Mouse (Mus musculus) CH12.LX (cell line): ENCODE results near the gene Klhl18. TPM values are rescaled to one million over a fixed set of nuclear protein-coding genes. Genes with fewer than 3 reads are reported as not detected.

ENCODE experiments used
- DNase-seq: peaks from one replicate; pipeline ENCODE4 v3.0.0-alpha.2; 2013; ENCODE audit errors: extremely low read depth
- H3K27ac ChIP-seq: 2 replicates; pipeline ENCODE4 v1.5.1; 2012; ENCODE audit warnings: low read depth, mild to moderate bottlenecking, control low read depth, moderate library complexity; ENCODE audit not compliant: insufficient read depth
- H3K27me3 ChIP-seq: replicated peaks from 2 replicates; pipeline ENCODE3; 2012; ENCODE audit warnings: inconsistent platforms
- H3K36me3 ChIP-seq, 2 experiments: replicated peaks in 1 of 2; 2 replicates each; pipeline versions ENCODE3 to v1.6.1; 2012; ENCODE audit warnings: inconsistent platforms in 1 of 2, low read length in 1 of 2, mild to moderate bottlenecking in 1 of 2, mixed read lengths in 1 of 2, moderate library complexity in 1 of 2; ENCODE audit not compliant: control insufficient read depth in 1 of 2, insufficient read depth in 1 of 2
- H3K4me1 ChIP-seq, 2 experiments: 2 replicates each; pipeline ENCODE4 v1.6.1; 2012; ENCODE audit warnings: inconsistent platforms in 1 of 2, moderate library complexity in 1 of 2; ENCODE audit not compliant: insufficient read depth in 2 of 2, control insufficient read depth in 1 of 2
- H3K4me2 ChIP-seq: 2 replicates; pipeline ENCODE4 v1.6.1; 2012; ENCODE audit warnings: low read depth, mild to moderate bottlenecking, control low read depth; ENCODE audit not compliant: poor library complexity, insufficient read depth, severe bottlenecking
- H3K4me3 ChIP-seq, 3 experiments: fragments of 150-350 bp in 1 of 3; sonication (generic) in 1 of 3; replicated peaks in 1 of 3; 2 replicates each; pipeline versions ENCODE3 to v1.5.1; 2011 to 2012; ENCODE audit warnings: low read depth in 2 of 3, low read length in 2 of 3, mild to moderate bottlenecking in 2 of 3, moderate library complexity in 2 of 3, control low read depth in 1 of 3, improper control_type of control experiment in 1 of 3, inconsistent platforms in 1 of 3, mixed read lengths in 1 of 3; ENCODE audit not compliant: poor library complexity in 1 of 3
- H3K79me2 ChIP-seq: replicated peaks from 2 replicates; pipeline ENCODE4 v1.6.1; 2012; ENCODE audit warnings: mild to moderate bottlenecking, moderate library complexity; ENCODE audit not compliant: control insufficient read depth, poor library complexity, insufficient read depth, severe bottlenecking; ENCODE audit errors: extremely low read depth
- H3K9ac ChIP-seq: 2 replicates; pipeline ENCODE4 v1.6.1; 2012; ENCODE audit warnings: low read depth, mild to moderate bottlenecking, control low read depth, moderate library complexity; ENCODE audit not compliant: insufficient read depth
- H3K9me3 ChIP-seq: replicated peaks from 2 replicates; pipeline ENCODE3; 2012; ENCODE audit warnings: low read length, inconsistent platforms, mixed read lengths
- CHD2 ChIP-seq: IDR thresholded peaks from 2 replicates; pipeline ENCODE4 v1.6.1; 2011; ENCODE audit warnings: low read length, improper control_type of control experiment
- E2F4 ChIP-seq: IDR thresholded peaks from 2 replicates; pipeline ENCODE4 v1.6.1; 2011; ENCODE audit warnings: low read depth, low read length, improper control_type of control experiment; ENCODE audit not compliant: insufficient replicate concordance
- ELF1 ChIP-seq: IDR thresholded peaks from 2 replicates; pipeline ENCODE4 v1.6.1; 2014; ENCODE audit warnings: low read depth, mild to moderate bottlenecking, inconsistent platforms, low read length, improper control_type of control experiment
- MEF2A ChIP-seq: IDR thresholded peaks from 2 replicates; pipeline ENCODE4 v1.6.1; 2014; ENCODE audit warnings: low read depth, mild to moderate bottlenecking, inconsistent platforms, low read length, improper control_type of control experiment, borderline replicate concordance
- NRF1 ChIP-seq: IDR thresholded peaks from 2 replicates; pipeline ENCODE4 v1.6.1; 2014; ENCODE audit warnings: low read depth, mild to moderate bottlenecking, inconsistent platforms, low read length, improper control_type of control experiment, moderate library complexity
- PAX5 ChIP-seq: IDR thresholded peaks from 2 replicates; pipeline ENCODE4 v1.6.1; 2012; ENCODE audit warnings: low read length, inconsistent platforms, mixed read lengths
- POLR2AphosphoS2 ChIP-seq: IDR thresholded peaks from 2 replicates; pipeline ENCODE4 v1.6.1; 2011; ENCODE audit warnings: low read depth, low read length, improper control_type of control experiment
- SIN3A ChIP-seq: IDR thresholded peaks from 2 replicates; pipeline ENCODE4 v1.6.1; 2012; ENCODE audit warnings: low read length, improper control_type of control experiment, inconsistent platforms
- SMC3 ChIP-seq: IDR thresholded peaks from 2 replicates; pipeline ENCODE4 v1.6.1; 2011; ENCODE audit warnings: low read depth, low read length, improper control_type of control experiment
- TCF12 ChIP-seq: IDR thresholded peaks from 2 replicates; pipeline ENCODE4 v1.6.1; 2014; ENCODE audit warnings: low read depth, mild to moderate bottlenecking, inconsistent platforms, low read length, improper control_type of control experiment
- UBTF ChIP-seq: IDR thresholded peaks from 2 replicates; pipeline ENCODE4 v1.6.1; 2012; ENCODE audit warnings: low read depth, mild to moderate bottlenecking, inconsistent platforms, low read length, improper control_type of control experiment, moderate library complexity
- USF1 ChIP-seq: IDR thresholded peaks from 2 replicates; pipeline ENCODE4 v1.6.1; 2014; ENCODE audit warnings: low read depth, mild to moderate bottlenecking, inconsistent platforms, low read length, improper control_type of control experiment
- USF2 ChIP-seq: conservative IDR thresholded peaks from 2 replicates; pipeline ENCODE4 v1.6.1; 2011; ENCODE audit warnings: low read depth, low read length, improper control_type of control experiment
- ZKSCAN1 ChIP-seq: IDR thresholded peaks from 2 replicates; pipeline ENCODE4 v1.6.1; 2012; ENCODE audit warnings: low read depth, inconsistent platforms, low read length, improper control_type of control experiment, borderline replicate concordance
- ZMIZ1 ChIP-seq: IDR thresholded peaks from 2 replicates; pipeline ENCODE4 v1.6.1; 2012; ENCODE audit warnings: low read depth, mild to moderate bottlenecking, inconsistent platforms, low read length, improper control_type of control experiment
- dilution Hi-C: fragments of 300-500 bp; cut with MboI; formaldehyde crosslinking; loops from 2 replicates; pipeline ENCODE4 v1.14.3; 2020; ENCODE audit warnings: low sequenced_read_pairs; ENCODE audit not compliant: extremely low pct_unique_long_range_greater_than_20kb, extremely low pct_ligation_motif_present
- in situ Hi-C: fragments of 300-500 bp; cut with MboI; formaldehyde crosslinking; loops from 3 replicates; pipeline ENCODE4 v1.14.3; 2019; ENCODE audit warnings: low sequenced_read_pairs, low pct_ligation_motif_present, low pct_unique_long_range_greater_than_20kb, mixed read lengths
- polyA plus RNA-seq: library from polyadenylated mRNA; unstranded; fragments of >175 nt; gene quantifications from 2 replicates; pipeline ENCODE4 v1.2.1, GENCODE M21; 2012; ENCODE audit warnings: low read depth; ENCODE audit not compliant: insufficient read length
- total RNA-seq, 2 experiments: library from RNA; depleted of rRNA; stranded (reverse); fragments of 300-350 nt in 1 of 2; fragments of >200 nt in 1 of 2; gene quantifications; 2 replicates each; pipeline ENCODE4 v1.2.3; 2012 to 2014

The Klhl18 gene
- total and polyA plus RNA-seq, 3 experiments, result 3.0 to 10.1 (median 4.8) TPM

GRCm38 (mm10) chr9:110393295-110393694, 83.2 kb downstream of the Klhl18 start:
- dilution Hi-C loops, result no loop called here
- Histone ChIP-seq H3K9ac (no peak overlapping the region), H3K79me2 (no peaks in the 10 kb centered on the region), H3K9me3 (no peaks in the 10 kb centered on the region), H3K27me3 (no peaks in the 10 kb centered on the region), H3K4me1 (peaks cover 0 to 11% of the 10 kb centered on the region in 2 experiments; a peak in 2 of 4 replicates), H3K4me3 (no peak overlapping the region), H3K36me3 (peaks cover 75 to 96% of the 10 kb centered on the region in 2 experiments), H3K4me2 (no peak overlapping the region), H3K27ac (no peak overlapping the region)
- DNase-seq, result no peak
- TF ChIP-seq POLR2AphosphoS2, result no peak
- TF ChIP-seq USF1, result no peak
- in situ Hi-C loops, result no loop called here

- TF ChIP-seq UBTF (no peak), PAX5 (no peak), SIN3A (no peak), ZMIZ1 (no peak), SMC3 (no peak), CHD2 (no peak), E2F4 (no peak)
- dilution Hi-C loops, result no loop called here
Measured at GRCm38 (mm10) chr9:110390843-110391242, 85.7 kb downstream of the Klhl18 start.

GRCm38 (mm10) chr9:110388011-110388410, 88.5 kb downstream of the Klhl18 start:
- Histone ChIP-seq H3K4me2 (no peak overlapping the region), H3K4me1 (no peaks in the 10 kb centered on the region), H3K9me3 (no peaks in the 10 kb centered on the region), H3K9ac (no peak overlapping the region), H3K27me3 (no peaks in the 10 kb centered on the region), H3K36me3 (peaks cover 97 to 99% of the 10 kb centered on the region in 2 experiments), H3K79me2 (no peaks in the 10 kb centered on the region), H3K4me3 (no peak overlapping the region), H3K27ac (no peak overlapping the region)
- DNase-seq, result no peak
- no peak for TF ChIP-seq E2F4
- no peak for TF ChIP-seq MEF2A
- no peak for TF ChIP-seq UBTF
- TF ChIP-seq ZKSCAN1, result no peak
- TF ChIP-seq ELF1, result no peak
- no peak for TF ChIP-seq TCF12
- no peak for TF ChIP-seq SMC3
- TF ChIP-seq USF1, result no peak
- TF ChIP-seq USF2, result no peak
- no peak for TF ChIP-seq NRF1
- dilution Hi-C loops (no loop called here), in situ Hi-C loops (no loop called here)

More at GRCm38 (mm10) chr9:110390843-110391242, 85.7 kb downstream of the Klhl18 start:
- H3K9ac ChIP-seq, result no peak overlapping the region
- no peak overlapping the region for H3K4me3 ChIP-seq
- in situ Hi-C loops, result no loop called here
- H3K27me3 ChIP-seq, result no peaks in the 10 kb centered on the region
- no peak overlapping the region for H3K4me2 ChIP-seq
- H3K9me3 ChIP-seq, result no peaks in the 10 kb centered on the region
- H3K79me2 ChIP-seq, result no peaks in the 10 kb centered on the region
- no peak overlapping the region for H3K27ac ChIP-seq
- H3K4me1 ChIP-seq, result no peaks in the 10 kb centered on the region
- DNase-seq, result no peak
- peaks cover 88 to 98% of the 10 kb centered on the region in 2 experiments for H3K36me3 ChIP-seq
